Mouse (Mus musculus): ENCODE results near the gene Mier2. TPM values are rescaled to one million over a fixed set of nuclear protein-coding genes. Genes with fewer than 3 reads are reported as not detected.
A peak's percentile ranks its signal among the peaks of the same experiment; 100 is the strongest.

The Mier2 gene
- 40.5 and 44.3 TPM in 2 replicates for polyA plus RNA-seq (2015; fragmentation: Nextera tagmentation; extraction: Ambion mirVana)

- peaks cover 5% of the 10 kb centered on the region for H3K36me3 ChIP-seq
- peak; percentile 88 for ATAC-seq
- peaks cover 27% of the 10 kb centered on the region for H3K4me1 ChIP-seq (replicated peaks)
- under 1% methylated on average over 89 of the region's 108 CpGs for WGBS
- H3K4me3 ChIP-seq (replicated peaks), result peak within 1 kb of the TSS; percentile 94
- H3K9ac ChIP-seq, result peak within 1 kb of the TSS; percentile 93
- H3K9me3 ChIP-seq, result no peaks in the 10 kb centered on the region
- peak within 1 kb of the TSS; percentile 40; the same call in 1 of the 2 replicates for H3K27ac ChIP-seq
- H3K4me2 ChIP-seq (replicated peaks), result peak within 1 kb of the TSS; percentile 78
- H3K27me3 ChIP-seq (replicated peaks), result no peaks in the 10 kb centered on the region
Observed at GRCm38 (mm10) chr10:79554330-79555237, at the start of gene Mier2. Mier2 (minus strand) TSS chr10:79555199.

- Histone ChIP-seq H3K4me1 (replicated peaks) (no peaks in the 10 kb centered on the region), H3K27ac (no peak overlapping the region), H3K27me3 (replicated peaks) (peaks cover 5% of the 10 kb centered on the region; the same call in 1 of the 2 replicates), H3K4me2 (replicated peaks) (no peak overlapping the region), H3K9me3 (no peaks in the 10 kb centered on the region), H3K9ac (no peak overlapping the region), H3K4me3 (replicated peaks) (no peak overlapping the region), H3K36me3 (no peaks in the 10 kb centered on the region)
- no peak for ATAC-seq
- WGBS, result 72% methylated on average over 4 of the region's 4 CpGs
Observed at GRCm38 (mm10) chr10:79597936-79598230, 42.9 kb upstream of the Mier2 start.

- no peak overlapping the region for H3K9ac ChIP-seq
- H3K36me3 ChIP-seq, result no peaks in the 10 kb centered on the region
- ATAC-seq, result no peak
- no peaks in the 10 kb centered on the region for H3K4me1 ChIP-seq (replicated peaks)
- no peaks in the 10 kb centered on the region for H3K9me3 ChIP-seq
- no peak overlapping the region for H3K4me2 ChIP-seq (replicated peaks)
- H3K4me3 ChIP-seq (replicated peaks), result no peak overlapping the region
- no peak overlapping the region for H3K27ac ChIP-seq
- WGBS, result 42% methylated on average over 13 of the region's 13 CpGs
- peaks cover 5% of the 10 kb centered on the region; the same call in 1 of the 2 replicates for H3K27me3 ChIP-seq (replicated peaks)
Observed at GRCm38 (mm10) chr10:79597051-79597935, 42.3 kb upstream of the Mier2 start.

GRCm38 (mm10) chr10:79595590-79595929, 40.6 kb upstream of the Mier2 start:
- Histone ChIP-seq H3K4me2 (replicated peaks) (no peak overlapping the region), H3K4me3 (replicated peaks) (no peak overlapping the region), H3K4me1 (replicated peaks) (no peaks in the 10 kb centered on the region), H3K9ac (no peak overlapping the region), H3K36me3 (no peaks in the 10 kb centered on the region), H3K27me3 (replicated peaks) (peaks cover 5% of the 10 kb centered on the region; the same call in 1 of the 2 replicates), H3K27ac (no peak overlapping the region), H3K9me3 (no peaks in the 10 kb centered on the region)
- ATAC-seq, result no peak
- 53% methylated on average over 8 of the region's 8 CpGs for WGBS

GRCm38 (mm10) chr10:79594872-79595589, 40.0 kb upstream of the Mier2 start:
- Histone ChIP-seq H3K9me3 (no peaks in the 10 kb centered on the region), H3K27ac (no peak overlapping the region), H3K27me3 (replicated peaks) (peaks cover 5% of the 10 kb centered on the region; the same call in 1 of the 2 replicates), H3K4me3 (replicated peaks) (no peak overlapping the region), H3K9ac (no peak overlapping the region), H3K36me3 (no peaks in the 10 kb centered on the region), H3K4me1 (replicated peaks) (no peaks in the 10 kb centered on the region), H3K4me2 (replicated peaks) (no peak overlapping the region)
- 18% methylated on average over 17 of the region's 17 CpGs for WGBS
- peak; percentile 92; the same call in 1 of the 2 replicates for ATAC-seq

GRCm38 (mm10) chr10:79594111-79594510, 39.1 kb upstream of the Mier2 start:
- H3K27ac ChIP-seq, result no peak overlapping the region
- H3K4me2 ChIP-seq (replicated peaks), result no peak overlapping the region
- H3K9ac ChIP-seq, result no peak overlapping the region
- no peaks in the 10 kb centered on the region for H3K4me1 ChIP-seq (replicated peaks)
- H3K36me3 ChIP-seq, result no peaks in the 10 kb centered on the region
- H3K27me3 ChIP-seq (replicated peaks), result peaks cover 5% of the 10 kb centered on the region; the same call in 1 of the 2 replicates
- no peak for ATAC-seq
- WGBS, result 49% methylated on average over 6 of the region's 6 CpGs
- no peaks in the 10 kb centered on the region for H3K9me3 ChIP-seq
- H3K4me3 ChIP-seq (replicated peaks), result no peak overlapping the region

GRCm38 (mm10) chr10:79590702-79591101, 35.7 kb upstream of the Mier2 start:
- Histone ChIP-seq H3K9me3 (no peaks in the 10 kb centered on the region), H3K4me3 (replicated peaks) (no peak overlapping the region), H3K27ac (no peak overlapping the region), H3K27me3 (replicated peaks) (peaks cover 5% of the 10 kb centered on the region; the same call in 1 of the 2 replicates), H3K4me2 (replicated peaks) (no peak overlapping the region), H3K9ac (no peak overlapping the region), H3K4me1 (replicated peaks) (no peaks in the 10 kb centered on the region), H3K36me3 (no peaks in the 10 kb centered on the region)
- 93% methylated on average over 1 of the region's 1 CpGs for WGBS
- no peak for ATAC-seq

- H3K9ac ChIP-seq, result no peak overlapping the region
- 63% methylated on average over 4 of the region's 4 CpGs for WGBS
- H3K4me3 ChIP-seq (replicated peaks), result no peak overlapping the region
- H3K9me3 ChIP-seq, result no peaks in the 10 kb centered on the region
- no peak overlapping the region for H3K4me2 ChIP-seq (replicated peaks)
- no peak overlapping the region for H3K27ac ChIP-seq
- ATAC-seq, result peak; percentile 76
- H3K4me1 ChIP-seq (replicated peaks), result no peaks in the 10 kb centered on the region
- H3K27me3 ChIP-seq (replicated peaks), result no peaks in the 10 kb centered on the region
- no peaks in the 10 kb centered on the region for H3K36me3 ChIP-seq
Observed at GRCm38 (mm10) chr10:79587752-79588126, 32.7 kb upstream of the Mier2 start.

- peak; percentile 50 for ATAC-seq
Observed at GRCm38 (mm10) chr10:79587061-79587751, 32.2 kb upstream of the Mier2 start, which contains the start of gene Theg. Theg (minus strand) TSS chr10:79587331.

GRCm38 (mm10) chr10:79586243-79586642, 31.2 kb upstream of the Mier2 start:
- Histone ChIP-seq H3K9ac (no peak overlapping the region), H3K4me1 (replicated peaks) (no peaks in the 10 kb centered on the region), H3K4me2 (replicated peaks) (no peak overlapping the region), H3K27ac (no peak overlapping the region), H3K4me3 (replicated peaks) (no peak overlapping the region), H3K27me3 (replicated peaks) (no peaks in the 10 kb centered on the region), H3K36me3 (no peaks in the 10 kb centered on the region), H3K9me3 (no peaks in the 10 kb centered on the region)
- WGBS, result 61% methylated on average over 8 of the region's 8 CpGs
- ATAC-seq, result no peak

More at GRCm38 (mm10) chr10:79587061-79587751, 32.2 kb upstream of the Mier2 start, which contains the start of gene Theg:
- H3K4me1 ChIP-seq (replicated peaks), result no peaks in the 10 kb centered on the region
- H3K4me2 ChIP-seq (replicated peaks), result no peak within 1 kb of the TSS
- H3K9me3 ChIP-seq, result no peaks in the 10 kb centered on the region
- H3K36me3 ChIP-seq, result no peaks in the 10 kb centered on the region
- no peak within 1 kb of the TSS for H3K9ac ChIP-seq
- no peak within 1 kb of the TSS for H3K4me3 ChIP-seq (replicated peaks)
- no peak within 1 kb of the TSS for H3K27ac ChIP-seq
- no peaks in the 10 kb centered on the region for H3K27me3 ChIP-seq (replicated peaks)
- 83% methylated on average over 5 of the region's 5 CpGs for WGBS

- no peaks in the 10 kb centered on the region for H3K4me1 ChIP-seq (replicated peaks)
- ATAC-seq, result no peak
- H3K9ac ChIP-seq, result no peak overlapping the region
- H3K36me3 ChIP-seq, result no peaks in the 10 kb centered on the region
- H3K4me2 ChIP-seq (replicated peaks), result no peak overlapping the region
- 96% methylated on average over 5 of the region's 5 CpGs for WGBS
- no peak overlapping the region for H3K27ac ChIP-seq
- no peaks in the 10 kb centered on the region for H3K27me3 ChIP-seq (replicated peaks)
- no peaks in the 10 kb centered on the region for H3K9me3 ChIP-seq
- no peak overlapping the region for H3K4me3 ChIP-seq (replicated peaks)
Observed at GRCm38 (mm10) chr10:79585723-79586122, 30.7 kb upstream of the Mier2 start.

All from intestine, embryonic 15.5 days (tissue).